Mouse (Mus musculus): ENCODE data around the gene Dhx15. TPM values are rescaled to one million over a fixed set of nuclear protein-coding genes. Genes with fewer than 3 reads are reported as not detected.

Gene Dhx15
- total RNA-seq, 1 experiment: 164 TPM

- DNase-seq (ENCODE audit: low read depth, low spot score): no peak
- in situ Hi-C loops (cut with MboI; ENCODE audit: low sequenced_read_pairs in 2 of 2, unreplicated experiment in 2 of 2): no loop called here
These were observed 23.0 kb upstream of the Dhx15 start for GRCm38 (mm10) chr5:52213143-52213900.

GRCm38 (mm10) chr5:52191180-52191468, 810 bp upstream of the Dhx15 start:
- peaks cover 8% of the 10 kb centered on the region in 2 experiments for H3K4me1 ChIP-seq (ENCODE audit: control insufficient read depth in 2 of 2, insufficient read depth in 2 of 2, low read length in 2 of 2, poor library complexity in 1 of 2)
- H3K36me3 ChIP-seq (ENCODE audit: control insufficient read depth, insufficient read depth, low read length, poor library complexity, severe bottlenecking): peaks cover 4% of the 10 kb centered on the region
- H3K4me3 ChIP-seq (ENCODE audit: insufficient read depth in 1 of 2, low read depth in 1 of 2, low read length in 2 of 2, poor library complexity in 1 of 2, severe bottlenecking in 1 of 2): peak overlapping the region; percentile 60 to 81
- peak overlapping the region; percentile 58 for H3K9ac ChIP-seq (ENCODE audit: insufficient read depth, low read depth, low read length, poor library complexity, severe bottlenecking)
- no peak overlapping the region; the same call in 1 of the 2 replicates for H3K27ac ChIP-seq (ENCODE audit: insufficient read depth, low read depth, low read length, poor library complexity, severe bottlenecking)
- DNase-seq (ENCODE audit: low read depth, low spot score): no peak
- no peak for TF ChIP-seq ZNF384 (IDR thresholded peaks at IDR 0.05; ENCODE audit: low read depth, low read length)
- TF ChIP-seq CHD2 (IDR thresholded peaks at IDR 0.05; ENCODE audit: low read depth, low read length): no peak
- no peak for TF ChIP-seq ZC3H11A (IDR thresholded peaks at IDR 0.05; ENCODE audit: borderline replicate concordance, low read depth, low read length)
- TF ChIP-seq MAFK (IDR thresholded peaks at IDR 0.05; ENCODE audit: insufficient read depth, low read depth, low read length): no peak
- no peak for TF ChIP-seq HCFC1 (IDR thresholded peaks at IDR 0.05; ENCODE audit: borderline replicate concordance, insufficient read depth, low read length)
- H3K9me3 ChIP-seq (ENCODE audit: control insufficient read depth, insufficient read depth, low read depth, low read length): no peaks in the 10 kb centered on the region
- in situ Hi-C loops (cut with MboI; ENCODE audit: low sequenced_read_pairs in 2 of 2, unreplicated experiment in 2 of 2): no loop called here

More at GRCm38 (mm10) chr5:52213143-52213900, 23.0 kb upstream of the Dhx15 start:
- Histone ChIP-seq H3K9me3 (ENCODE audit: control insufficient read depth, insufficient read depth, low read depth, low read length) (no peaks in the 10 kb centered on the region), H3K36me3 (ENCODE audit: control insufficient read depth, insufficient read depth, low read length, poor library complexity, severe bottlenecking) (no peaks in the 10 kb centered on the region), H3K4me3 (ENCODE audit: insufficient read depth in 1 of 2, low read depth in 1 of 2, low read length in 2 of 2, poor library complexity in 1 of 2, severe bottlenecking in 1 of 2) (no peak overlapping the region), H3K9ac (ENCODE audit: insufficient read depth, low read depth, low read length, poor library complexity, severe bottlenecking) (no peak overlapping the region), H3K4me1 (ENCODE audit: control insufficient read depth in 2 of 2, insufficient read depth in 2 of 2, low read length in 2 of 2, poor library complexity in 1 of 2) (no peaks in the 10 kb centered on the region), H3K27ac (ENCODE audit: insufficient read depth, low read depth, low read length, poor library complexity, severe bottlenecking) (no peak overlapping the region)
- TF ChIP-seq MAFK (IDR thresholded peaks at IDR 0.05; ENCODE audit: insufficient read depth, low read depth, low read length) (no peak), CHD2 (IDR thresholded peaks at IDR 0.05; ENCODE audit: low read depth, low read length) (no peak), HCFC1 (IDR thresholded peaks at IDR 0.05; ENCODE audit: borderline replicate concordance, insufficient read depth, low read length) (no peak), ZNF384 (IDR thresholded peaks at IDR 0.05; ENCODE audit: low read depth, low read length) (no peak), ZC3H11A (IDR thresholded peaks at IDR 0.05; ENCODE audit: borderline replicate concordance, low read depth, low read length) (no peak)

GRCm38 (mm10) chr5:52189664-52190365, 499 bp downstream of the Dhx15 start:
- Histone ChIP-seq H3K4me1 (ENCODE audit: control insufficient read depth in 2 of 2, insufficient read depth in 2 of 2, low read length in 2 of 2, poor library complexity in 1 of 2) (peaks cover 5 to 8% of the 10 kb centered on the region in 2 experiments), H3K27ac (ENCODE audit: insufficient read depth, low read depth, low read length, poor library complexity, severe bottlenecking) (peak overlapping the region; percentile 92), H3K4me3 (ENCODE audit: insufficient read depth in 1 of 2, low read depth in 1 of 2, low read length in 2 of 2, poor library complexity in 1 of 2, severe bottlenecking in 1 of 2) (peak overlapping the region; percentile 81 to 92), H3K9ac (ENCODE audit: insufficient read depth, low read depth, low read length, poor library complexity, severe bottlenecking) (peak overlapping the region; percentile 99), H3K36me3 (ENCODE audit: control insufficient read depth, insufficient read depth, low read length, poor library complexity, severe bottlenecking) (no peaks in the 10 kb centered on the region; the same call in 1 of the 2 replicates), H3K9me3 (ENCODE audit: control insufficient read depth, insufficient read depth, low read depth, low read length) (no peaks in the 10 kb centered on the region)
- in situ Hi-C loops (cut with MboI; ENCODE audit: low sequenced_read_pairs in 2 of 2, unreplicated experiment in 2 of 2): no loop called here
- TF ChIP-seq MAFK (IDR thresholded peaks at IDR 0.05; ENCODE audit: insufficient read depth, low read depth, low read length) (no peak), ZC3H11A (IDR thresholded peaks at IDR 0.05; ENCODE audit: borderline replicate concordance, low read depth, low read length) (no peak), CHD2 (IDR thresholded peaks at IDR 0.05; ENCODE audit: low read depth, low read length) (no peak), HCFC1 (IDR thresholded peaks at IDR 0.05; ENCODE audit: borderline replicate concordance, insufficient read depth, low read length) (no peak), ZNF384 (IDR thresholded peaks at IDR 0.05; ENCODE audit: low read depth, low read length) (no peak)
- peak; percentile 21 for DNase-seq (ENCODE audit: low read depth, low spot score)

- H3K36me3 ChIP-seq (ENCODE audit: control insufficient read depth, insufficient read depth, low read length, poor library complexity, severe bottlenecking): peaks cover 5% of the 10 kb centered on the region; the same call in 1 of the 2 replicates
- H3K4me3 ChIP-seq (ENCODE audit: insufficient read depth in 1 of 2, low read depth in 1 of 2, low read length in 2 of 2, poor library complexity in 1 of 2, severe bottlenecking in 1 of 2): peak overlapping the region in 1 of 2 experiments; percentile 81; a peak in 3 of 4 replicates
- H3K9me3 ChIP-seq (ENCODE audit: control insufficient read depth, insufficient read depth, low read depth, low read length): no peaks in the 10 kb centered on the region
- no peak overlapping the region for H3K9ac ChIP-seq (ENCODE audit: insufficient read depth, low read depth, low read length, poor library complexity, severe bottlenecking)
- TF ChIP-seq ZC3H11A (IDR thresholded peaks at IDR 0.05; ENCODE audit: borderline replicate concordance, low read depth, low read length): no peak
- no peak for TF ChIP-seq ZNF384 (IDR thresholded peaks at IDR 0.05; ENCODE audit: low read depth, low read length)
- TF ChIP-seq MAFK (IDR thresholded peaks at IDR 0.05; ENCODE audit: insufficient read depth, low read depth, low read length): no peak
- no peak for TF ChIP-seq CHD2 (IDR thresholded peaks at IDR 0.05; ENCODE audit: low read depth, low read length)
- TF ChIP-seq HCFC1 (IDR thresholded peaks at IDR 0.05; ENCODE audit: borderline replicate concordance, insufficient read depth, low read length): no peak
- in situ Hi-C loops (cut with MboI; ENCODE audit: low sequenced_read_pairs in 2 of 2, unreplicated experiment in 2 of 2): no loop called here
- H3K4me1 ChIP-seq (ENCODE audit: control insufficient read depth in 2 of 2, insufficient read depth in 2 of 2, low read length in 2 of 2, poor library complexity in 1 of 2): peaks cover 2 to 8% of the 10 kb centered on the region in 2 experiments
- no peak for DNase-seq (ENCODE audit: low read depth, low spot score)
- H3K27ac ChIP-seq (ENCODE audit: insufficient read depth, low read depth, low read length, poor library complexity, severe bottlenecking): no peak overlapping the region
These were observed 2.1 kb downstream of the Dhx15 start for GRCm38 (mm10) chr5:52188206-52188605.
